Mouse (Mus musculus) megakaryocyte-erythroid progenitor cell, adult 5-6 weeks (primary cell): ENCODE results near the gene Kcnq5. TPM values are rescaled to one million over a fixed set of nuclear protein-coding genes. Genes with fewer than 3 reads are reported as not detected.

Experiments
- ATAC-seq: replicated peaks from 2 replicates; pipeline ENCODE4 v1.8.0; 2016; ENCODE audit warnings: mild to moderate bottlenecking, inconsistent platforms; ENCODE audit not compliant: severe bottlenecking, poor library complexity, low FRiP score, low TSS enrichment
- total RNA-seq, 2 experiments: library from RNA; stranded (forward) in 1 of 2; stranded (reverse) in 1 of 2; fragments of 200-1000, 215-1000 nt in 1 of 2; fragments of >200 nt in 1 of 2; fragmentation: Nextera tagmentation in 1 of 2; gene quantifications; 2 replicates each; pipeline ENCODE4 v1.2.3; 2014 to 2017

Gene Kcnq5
- total RNA-seq (2014; fragmentation: Nextera tagmentation) (0.77 and 2.6 TPM in 2 replicates), total RNA-seq (2017) (1.8 and 2.2 TPM in 2 replicates)

- peak; percentile 64 for ATAC-seq
These were observed at the start of gene Kcnq5 for GRCm38 (mm10) chr1:21961251-21962082. Kcnq5 (minus strand) TSS chr1:21961942.

GRCm38 (mm10) chr1:21979755-21980154 is 18.0 kb upstream of the Kcnq5 start:
- ATAC-seq: no peak

GRCm38 (mm10) chr1:21979292-21979691 is 17.6 kb upstream of the Kcnq5 start:
- no peak for ATAC-seq

- ATAC-seq: no peak
These were observed 12.3 kb upstream of the Kcnq5 start for GRCm38 (mm10) chr1:21974040-21974439.

- no peak for ATAC-seq
These were observed 5.4 kb upstream of the Kcnq5 start for GRCm38 (mm10) chr1:21967139-21967538.

- ATAC-seq: peak; percentile 41
These were observed 1.4 kb upstream of the Kcnq5 start for GRCm38 (mm10) chr1:21962896-21963864.

GRCm38 (mm10) chr1:21962083-21962471 is 335 bp upstream of the Kcnq5 start:
- ATAC-seq: 0 out of 2 replicates have a peak, but pooled peaks have one; percentile 8

- ATAC-seq: 0 out of 2 replicates have a peak, but pooled peaks have one; percentile 23
These were observed 1.1 kb downstream of the Kcnq5 start for GRCm38 (mm10) chr1:21960421-21961250.

- ATAC-seq: no peak
These were observed 2.0 kb downstream of the Kcnq5 start for GRCm38 (mm10) chr1:21959648-21960285.

- no peak for ATAC-seq
These were observed 3.7 kb downstream of the Kcnq5 start for GRCm38 (mm10) chr1:21958013-21958412.

- no peak for ATAC-seq
These were observed 20.9 kb downstream of the Kcnq5 start for GRCm38 (mm10) chr1:21940831-21941230.

GRCm38 (mm10) chr1:21927182-21927581 is 34.6 kb downstream of the Kcnq5 start:
- no peak for ATAC-seq

- no peak for ATAC-seq
These were observed 38.5 kb downstream of the Kcnq5 start for GRCm38 (mm10) chr1:21923293-21923642.

- no peak for ATAC-seq
These were observed 39.0 kb downstream of the Kcnq5 start for GRCm38 (mm10) chr1:21922578-21923292.

GRCm38 (mm10) chr1:21919276-21919675 is 42.5 kb downstream of the Kcnq5 start:
- no peak for ATAC-seq

- no peak for ATAC-seq
These were observed 65.5 kb downstream of the Kcnq5 start for GRCm38 (mm10) chr1:21896067-21896719.

GRCm38 (mm10) chr1:21883747-21884146 is 78.0 kb downstream of the Kcnq5 start:
- no peak for ATAC-seq

- ATAC-seq: no peak
These were observed 90.9 kb downstream of the Kcnq5 start for GRCm38 (mm10) chr1:21870889-21871288.
